Mouse (Mus musculus): Measurements from ENCODE around the gene Bhlhe23.

Gene Bhlhe23

GRCm38 (mm10) chr2:180724585-180725413 is 51.9 kb downstream of the Bhlhe23 start, which contains the start of gene Slc17a9:
Slc17a9 (plus strand) TSS chr2:180725263.
- peak; percentile 81 to 82 for DNase-seq
